Mouse (Mus musculus): ENCODE results near the gene Gm21312.
"Not testable (repeated sequence)": the region's sequence is repeated elsewhere in the genome, so short reads cannot be mapped to it uniquely, and the experiment has no call there.

Gene Gm21312

GRCm38 (mm10) chr10:104176724-104177123 is at the start of gene Gm21312:
Gene Gm21312 (plus strand): TSS chr10:104177024.
- DNase-seq (ENCODE audit: low read depth, low spot score) = not testable (repeated sequence)

GRCm38 (mm10) chr10:104142687-104143086 is 34.1 kb upstream of the Gm21312 start, which contains the start of gene Gm21293:
Gene Gm21293 (plus strand): TSS chr10:104142987.
- not testable (repeated sequence) for DNase-seq (ENCODE audit: low read depth, low spot score)

- DNase-seq (ENCODE audit: low read depth, low spot score) = not testable (repeated sequence)
Observed at GRCm38 (mm10) chr10:104151197-104151596, 25.6 kb upstream of the Gm21312 start, which contains the start of gene Gm6763. Gene Gm6763 (plus strand): TSS chr10:104151497.

GRCm38 (mm10) chr10:104159706-104160105 is 17.1 kb upstream of the Gm21312 start, which contains the start of gene Gm8764:
Gene Gm8764 (plus strand): TSS chr10:104160006.
- DNase-seq (ENCODE audit: low read depth, low spot score) = not testable (repeated sequence)

GRCm38 (mm10) chr10:104168215-104168614 is 8.6 kb upstream of the Gm21312 start, which contains the start of gene Gm21304:
Gene Gm21304 (plus strand): TSS chr10:104168515.
- not testable (repeated sequence) for DNase-seq (ENCODE audit: low read depth, low spot score)

- DNase-seq (ENCODE audit: low read depth, low spot score) = not testable (repeated sequence)
Observed at GRCm38 (mm10) chr10:104185233-104185632, 8.4 kb downstream of the Gm21312 start, which contains the start of gene Gm20765. Gene Gm20765 (plus strand): TSS chr10:104185533.

- not testable (repeated sequence) for DNase-seq (ENCODE audit: low read depth, low spot score)
Observed at GRCm38 (mm10) chr10:104193742-104194141, 16.9 kb downstream of the Gm21312 start, which contains the start of gene Gm4340. Gene Gm4340 (plus strand): TSS chr10:104194042.

- DNase-seq (ENCODE audit: low read depth, low spot score) = no peak
Observed at GRCm38 (mm10) chr10:104209655-104210054, 32.8 kb downstream of the Gm21312 start.

- no peak for DNase-seq (ENCODE audit: low read depth, low spot score)
Observed at GRCm38 (mm10) chr10:104210268-104210990, 33.6 kb downstream of the Gm21312 start.

GRCm38 (mm10) chr10:104214527-104214926 is 37.7 kb downstream of the Gm21312 start:
- no peak for DNase-seq (ENCODE audit: low read depth, low spot score)

- DNase-seq (ENCODE audit: low read depth, low spot score) = peak; percentile 0
Observed at GRCm38 (mm10) chr10:104220303-104221021, 43.6 kb downstream of the Gm21312 start.

All from retina, postnatal 7 days (tissue).